Mouse (Mus musculus): ENCODE measurements around the gene Mnt. TPM values are rescaled to one million over a fixed set of nuclear protein-coding genes. Genes with fewer than 3 reads are reported as not detected.

Mnt gene
- polyA plus RNA-seq, 1 experiment: 15.4 TPM

DNA sequence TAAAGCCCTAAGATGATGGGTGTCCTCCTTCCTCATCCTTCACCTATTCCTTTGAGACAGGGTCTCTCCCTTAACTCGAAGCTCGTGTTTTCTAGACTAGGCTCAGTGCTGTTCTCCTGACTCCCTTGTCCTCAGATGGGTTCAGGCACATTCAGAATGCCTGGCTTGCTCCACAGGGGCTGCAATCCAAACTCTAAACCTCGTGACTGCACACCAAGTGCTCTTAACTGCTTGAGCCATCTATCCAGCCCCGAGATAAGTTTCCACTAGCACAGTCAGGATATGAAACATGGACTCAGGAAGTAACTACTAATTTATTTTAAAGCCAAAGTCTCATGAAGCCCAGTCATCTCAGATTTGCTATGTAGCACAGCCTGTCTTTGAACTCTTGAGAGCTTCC lies 39.8 kb downstream of the Mnt start:
- Histone ChIP-seq H3K36me3 (ENCODE audit: control insufficient read depth, insufficient read depth, low read length, poor library complexity, severe bottlenecking) (no peaks in the 10 kb centered on the region), H3K4me1 (ENCODE audit: control insufficient read depth, insufficient read depth, low read length) (no peaks in the 10 kb centered on the region), H3K9ac (ENCODE audit: low read depth, poor library complexity, severe bottlenecking) (no peak overlapping the region), H3K27ac (ENCODE audit: insufficient read depth, low read length) (no peak overlapping the region), H3K27me3 (ENCODE audit: control insufficient read depth, insufficient read depth, low read length, poor library complexity, severe bottlenecking) (no peaks in the 10 kb centered on the region), H3K9me3 (replicated peaks; ENCODE audit: control insufficient read depth, insufficient read depth, low read length, poor library complexity, severe bottlenecking) (no peaks in the 10 kb centered on the region), H3K4me3 (ENCODE audit: low read depth, low read length) (no peak overlapping the region)
- TF ChIP-seq CTCF (IDR thresholded peaks at IDR 0.05; ENCODE audit: low read depth, low read length) (no peak), POLR2A (IDR thresholded peaks at IDR 0.05; ENCODE audit: insufficient read depth, low read length) (no peak)

GRCm38 (mm10) chr11:74870991-74871622 lies 40.4 kb downstream of the Mnt start:
- H3K4me1 ChIP-seq (ENCODE audit: control insufficient read depth, insufficient read depth, low read length): no peaks in the 10 kb centered on the region
- TF ChIP-seq EP300 (IDR thresholded peaks at IDR 0.05; ENCODE audit: insufficient read depth, low read depth, low read length): no peak
- no peak for TF ChIP-seq POLR2A (IDR thresholded peaks at IDR 0.05; ENCODE audit: insufficient read depth, low read length)
- no peak for TF ChIP-seq CTCF (IDR thresholded peaks at IDR 0.05; ENCODE audit: low read depth, low read length)
- no peak overlapping the region for H3K9ac ChIP-seq (ENCODE audit: low read depth, poor library complexity, severe bottlenecking)

GRCm38 (mm10) chr11:74874630-74875029 lies 43.9 kb downstream of the Mnt start:
- Histone ChIP-seq H3K36me3 (ENCODE audit: control insufficient read depth, insufficient read depth, low read length, poor library complexity, severe bottlenecking) (no peaks in the 10 kb centered on the region), H3K27ac (ENCODE audit: insufficient read depth, low read length) (no peak overlapping the region), H3K9ac (ENCODE audit: low read depth, poor library complexity, severe bottlenecking) (no peak overlapping the region), H3K4me3 (ENCODE audit: low read depth, low read length) (no peak overlapping the region), H3K4me1 (ENCODE audit: control insufficient read depth, insufficient read depth, low read length) (no peaks in the 10 kb centered on the region), H3K9me3 (replicated peaks; ENCODE audit: control insufficient read depth, insufficient read depth, low read length, poor library complexity, severe bottlenecking) (no peaks in the 10 kb centered on the region), H3K27me3 (ENCODE audit: control insufficient read depth, insufficient read depth, low read length, poor library complexity, severe bottlenecking) (no peaks in the 10 kb centered on the region)
- TF ChIP-seq POLR2A (IDR thresholded peaks at IDR 0.05; ENCODE audit: insufficient read depth, low read length): no peak
- TF ChIP-seq CTCF (IDR thresholded peaks at IDR 0.05; ENCODE audit: low read depth, low read length): no peak
- no peak for TF ChIP-seq EP300 (IDR thresholded peaks at IDR 0.05; ENCODE audit: insufficient read depth, low read depth, low read length)

More at GRCm38 (mm10) chr11:74870991-74871622, 40.4 kb downstream of the Mnt start:
- H3K27me3 ChIP-seq (ENCODE audit: control insufficient read depth, insufficient read depth, low read length, poor library complexity, severe bottlenecking): no peaks in the 10 kb centered on the region
- no peak overlapping the region for H3K27ac ChIP-seq (ENCODE audit: insufficient read depth, low read length)
- no peaks in the 10 kb centered on the region for H3K36me3 ChIP-seq (ENCODE audit: control insufficient read depth, insufficient read depth, low read length, poor library complexity, severe bottlenecking)
- no peaks in the 10 kb centered on the region for H3K9me3 ChIP-seq (replicated peaks; ENCODE audit: control insufficient read depth, insufficient read depth, low read length, poor library complexity, severe bottlenecking)
- H3K4me3 ChIP-seq (ENCODE audit: low read depth, low read length): no peak overlapping the region

DNA sequence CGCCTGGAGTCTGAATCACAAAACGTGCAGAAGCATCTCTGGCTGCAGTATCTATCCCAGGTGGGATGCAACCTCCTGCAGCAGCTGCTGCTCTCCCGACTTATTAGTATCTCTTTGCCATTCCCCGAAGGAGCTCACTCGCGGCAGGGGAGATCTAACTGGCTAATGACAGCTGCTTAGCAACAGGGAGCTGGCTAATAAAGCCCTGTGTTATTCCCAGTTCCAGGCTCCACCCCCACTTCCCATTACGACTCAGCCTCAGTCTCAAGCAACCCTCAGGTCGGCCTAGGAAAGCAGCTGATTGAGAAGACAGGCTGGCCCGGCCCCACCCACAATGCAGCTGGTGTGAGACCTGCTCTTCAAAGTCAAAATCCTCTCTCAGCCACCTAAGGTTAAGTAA lies 46.1 kb downstream of the Mnt start:
- no peak overlapping the region for H3K4me3 ChIP-seq (ENCODE audit: low read depth, low read length)
- H3K36me3 ChIP-seq (ENCODE audit: control insufficient read depth, insufficient read depth, low read length, poor library complexity, severe bottlenecking): no peaks in the 10 kb centered on the region
- no peaks in the 10 kb centered on the region for H3K4me1 ChIP-seq (ENCODE audit: control insufficient read depth, insufficient read depth, low read length)
- no peak overlapping the region for H3K9ac ChIP-seq (ENCODE audit: low read depth, poor library complexity, severe bottlenecking)
- no peaks in the 10 kb centered on the region for H3K27me3 ChIP-seq (ENCODE audit: control insufficient read depth, insufficient read depth, low read length, poor library complexity, severe bottlenecking)
- TF ChIP-seq POLR2A (IDR thresholded peaks at IDR 0.05; ENCODE audit: insufficient read depth, low read length): no peak
- TF ChIP-seq EP300 (IDR thresholded peaks at IDR 0.05; ENCODE audit: insufficient read depth, low read depth, low read length): 0 out of 2 replicates have a peak, but pooled peaks have one; percentile 21
- H3K27ac ChIP-seq (ENCODE audit: insufficient read depth, low read length): no peak overlapping the region
- no peaks in the 10 kb centered on the region for H3K9me3 ChIP-seq (replicated peaks; ENCODE audit: control insufficient read depth, insufficient read depth, low read length, poor library complexity, severe bottlenecking)

GRCm38 (mm10) chr11:74880999-74881398 lies 50.3 kb downstream of the Mnt start:
- no peak overlapping the region for H3K9ac ChIP-seq (ENCODE audit: low read depth, poor library complexity, severe bottlenecking)
- H3K4me3 ChIP-seq (ENCODE audit: low read depth, low read length): no peak overlapping the region
- no peaks in the 10 kb centered on the region for H3K36me3 ChIP-seq (ENCODE audit: control insufficient read depth, insufficient read depth, low read length, poor library complexity, severe bottlenecking)
- no peak for TF ChIP-seq POLR2A (IDR thresholded peaks at IDR 0.05; ENCODE audit: insufficient read depth, low read length)
- TF ChIP-seq EP300 (IDR thresholded peaks at IDR 0.05; ENCODE audit: insufficient read depth, low read depth, low read length): no peak
- TF ChIP-seq CTCF (IDR thresholded peaks at IDR 0.05; ENCODE audit: low read depth, low read length): no peak
- no peaks in the 10 kb centered on the region for H3K4me1 ChIP-seq (ENCODE audit: control insufficient read depth, insufficient read depth, low read length)
- no peaks in the 10 kb centered on the region for H3K27me3 ChIP-seq (ENCODE audit: control insufficient read depth, insufficient read depth, low read length, poor library complexity, severe bottlenecking)
- H3K27ac ChIP-seq (ENCODE audit: insufficient read depth, low read length): no peak overlapping the region
- no peaks in the 10 kb centered on the region; the same call in 1 of the 2 replicates for H3K9me3 ChIP-seq (replicated peaks; ENCODE audit: control insufficient read depth, insufficient read depth, low read length, poor library complexity, severe bottlenecking)

DNA sequence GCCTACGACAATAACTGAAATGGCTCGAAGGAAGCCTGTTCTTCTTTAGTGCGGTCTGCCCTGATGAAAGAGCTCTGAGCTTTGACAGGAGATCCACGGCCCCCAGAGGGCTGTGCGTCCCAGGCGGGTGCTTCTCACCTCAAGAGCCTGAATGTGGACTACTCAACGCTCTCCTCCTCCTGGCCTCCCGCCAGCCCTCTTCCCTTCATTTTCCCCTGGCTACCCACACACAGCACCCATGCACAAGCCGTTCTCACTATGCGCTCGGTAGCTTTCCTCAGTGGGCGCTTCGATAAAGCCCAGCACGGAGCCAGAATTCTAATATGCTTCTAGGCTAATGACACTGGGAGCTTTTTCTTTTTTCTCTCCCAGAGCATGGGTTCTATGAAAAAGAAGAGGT lies 51.3 kb downstream of the Mnt start:
- H3K9ac ChIP-seq (ENCODE audit: low read depth, poor library complexity, severe bottlenecking): 0 out of 2 replicates have a peak overlapping the region, but pooled peaks have one; percentile 2
- no peaks in the 10 kb centered on the region for H3K4me1 ChIP-seq (ENCODE audit: control insufficient read depth, insufficient read depth, low read length)
- H3K36me3 ChIP-seq (ENCODE audit: control insufficient read depth, insufficient read depth, low read length, poor library complexity, severe bottlenecking): no peaks in the 10 kb centered on the region
- H3K27me3 ChIP-seq (ENCODE audit: control insufficient read depth, insufficient read depth, low read length, poor library complexity, severe bottlenecking): no peaks in the 10 kb centered on the region
- no peak overlapping the region for H3K27ac ChIP-seq (ENCODE audit: insufficient read depth, low read length)
- TF ChIP-seq CTCF (IDR thresholded peaks at IDR 0.05; ENCODE audit: low read depth, low read length): no peak
- TF ChIP-seq POLR2A (IDR thresholded peaks at IDR 0.05; ENCODE audit: insufficient read depth, low read length): no peak
- TF ChIP-seq EP300 (IDR thresholded peaks at IDR 0.05; ENCODE audit: insufficient read depth, low read depth, low read length): no peak
- no peaks in the 10 kb centered on the region; the same call in 1 of the 2 replicates for H3K9me3 ChIP-seq (replicated peaks; ENCODE audit: control insufficient read depth, insufficient read depth, low read length, poor library complexity, severe bottlenecking)
- H3K4me3 ChIP-seq (ENCODE audit: low read depth, low read length): no peak overlapping the region
